Mouse (Mus musculus) limb, embryonic 11.5 days (tissue): ENCODE data around the gene Gm44502. TPM values are rescaled to one million over a fixed set of nuclear protein-coding genes. Genes with fewer than 3 reads are reported as not detected.

Experiments
- ATAC-seq: fragments of 200-750 bp; cut with Nextera tagmentation; 2 replicates; pipeline ENCODE4 v1.8.0; 2017; ENCODE audit warnings: low read depth; ENCODE audit not compliant: insufficient number of reproducible peaks, low FRiP score, low TSS enrichment
- DNase-seq: peaks from one replicate; pipeline ENCODE4 v3.0.0-alpha.2; 2015; ENCODE audit warnings: low spot score
- H3K27ac ChIP-seq: fragments of 300-500 bp; sonication (generic); replicated peaks from 2 replicates; pipeline ENCODE4 v1.5.1; 2014; ENCODE audit warnings: low read depth, mild to moderate bottlenecking, low read length
- H3K27me3 ChIP-seq: fragments of 300-500 bp; sonication (generic); 2 replicates; pipeline ENCODE4 v1.6.1; 2014; ENCODE audit warnings: mild to moderate bottlenecking, low read length, mixed read lengths; ENCODE audit not compliant: control insufficient read depth, insufficient read depth
- H3K36me3 ChIP-seq: fragments of 300-500 bp; sonication (generic); 2 replicates; pipeline ENCODE4 v1.6.1; 2014; ENCODE audit warnings: mild to moderate bottlenecking, low read length, moderate library complexity, mixed read lengths; ENCODE audit not compliant: control insufficient read depth, insufficient read depth
- H3K4me1 ChIP-seq: fragments of 300-500 bp; sonication (generic); 2 replicates; pipeline ENCODE4 v1.6.1; 2014; ENCODE audit warnings: low read length, mixed read lengths; ENCODE audit not compliant: control insufficient read depth, insufficient read depth
- H3K4me2 ChIP-seq: fragments of 300-500 bp; sonication (generic); 2 replicates; pipeline ENCODE4 v1.6.1; 2014; ENCODE audit warnings: low read depth, mild to moderate bottlenecking, moderate library complexity; ENCODE audit not compliant: severe bottlenecking
- H3K4me3 ChIP-seq: fragments of 300-500 bp; sonication (generic); 2 replicates; pipeline ENCODE4 v1.5.1; 2014; ENCODE audit warnings: low read depth, low read length
- H3K9ac ChIP-seq: fragments of 300-500 bp; sonication (generic); 2 replicates; pipeline ENCODE4 v1.6.1; 2014; ENCODE audit warnings: mild to moderate bottlenecking, low read length
- H3K9me3 ChIP-seq: fragments of 300-500 bp; sonication (generic); 2 replicates; pipeline ENCODE4 v1.6.1; 2016; ENCODE audit warnings: low read length; ENCODE audit not compliant: control insufficient read depth
- WGBS: fragments of 180-500 bp; shearing (Covaris S2); extraction: QIAGEN DNeasy Blood & Tissue Kit; methylation state at CpG from one replicate; pipeline ENCODE4 v1.1.7; 2014; 5-methylcytosine and 5-hydroxymethylcytosine counted together
- polyA plus RNA-seq: library from polyadenylated mRNA; unstranded; fragments of >200 nt; fragmentation: Nextera tagmentation; extraction: Ambion mirVana; gene quantifications from 2 replicates; pipeline ENCODE4 v1.2.1, GENCODE M21; 2014

Gm44502 gene
- polyA plus RNA-seq, 1 experiment from 2014 or later: not detected

- peak; percentile 63 for ATAC-seq
- Histone ChIP-seq H3K27ac (peak within 1 kb of the TSS; percentile 91), H3K9ac (peak within 1 kb of the TSS; percentile 66), H3K27me3 (peaks cover 28% of the 10 kb centered on the region), H3K4me3 (peak within 1 kb of the TSS; percentile 57), H3K4me2 (peak within 1 kb of the TSS; percentile 84), H3K9me3 (no peaks in the 10 kb centered on the region), H3K4me1 (peaks cover 15% of the 10 kb centered on the region), H3K36me3 (peaks cover 24% of the 10 kb centered on the region)
- under 1% methylated on average over 42 of the region's 42 CpGs for WGBS
- peak; percentile 99 for DNase-seq
Observed at GRCm38 (mm10) chr15:89373762-89374248, 55.7 kb downstream of the Gm44502 start, which contains the start of gene Sco2. Sco2 (minus strand) TSS chr15:89373846.

GRCm38 (mm10) chr15:89373027-89373761, 56.3 kb downstream of the Gm44502 start:
- Histone ChIP-seq H3K36me3 (peaks cover 28% of the 10 kb centered on the region), H3K9ac (peak overlapping the region; percentile 66), H3K27ac (peak overlapping the region; percentile 91), H3K27me3 (peaks cover 22% of the 10 kb centered on the region), H3K4me3 (peak overlapping the region; percentile 57), H3K4me1 (peaks cover 15% of the 10 kb centered on the region), H3K9me3 (no peaks in the 10 kb centered on the region), H3K4me2 (peak overlapping the region; percentile 84)
- ATAC-seq: peak; percentile 71
- WGBS: 1% methylated on average over 35 of the region's 35 CpGs
- peak; percentile 85 for DNase-seq

DNA sequence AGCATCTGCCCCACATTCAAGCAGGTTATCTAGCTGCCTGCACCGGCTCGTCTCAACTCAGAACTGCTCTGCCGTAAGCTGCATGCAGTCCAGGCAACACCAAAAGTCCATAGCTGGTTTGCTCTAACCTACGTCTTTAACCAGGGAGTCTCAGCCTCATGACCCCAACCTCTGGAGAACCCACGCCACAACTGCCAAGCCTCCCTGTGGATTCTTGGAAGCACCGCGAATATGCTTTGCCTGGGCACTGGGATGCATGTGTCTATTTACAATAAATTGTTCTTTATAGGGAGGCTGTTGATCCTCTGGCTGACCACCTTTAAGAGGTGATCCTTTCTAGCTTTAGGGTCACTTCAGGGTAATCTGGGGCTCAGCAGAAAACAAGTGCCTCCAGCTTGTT, 57.0 kb downstream of the Gm44502 start:
- H3K9me3 ChIP-seq: no peaks in the 10 kb centered on the region
- DNase-seq (no peak), ATAC-seq (no peak)
- H3K4me1 ChIP-seq: peaks cover 14% of the 10 kb centered on the region
- H3K27me3 ChIP-seq: peaks cover 16% of the 10 kb centered on the region
- H3K4me2 ChIP-seq: peak overlapping the region; percentile 84; the same call in 1 of the 2 replicates
- H3K4me3 ChIP-seq: no peak overlapping the region
- WGBS: 81% methylated on average over 7 of the region's 7 CpGs
- peaks cover 35% of the 10 kb centered on the region for H3K36me3 ChIP-seq
- H3K9ac ChIP-seq: no peak overlapping the region
- no peak overlapping the region for H3K27ac ChIP-seq

- Histone ChIP-seq H3K9ac (no peak overlapping the region), H3K27me3 (peaks cover 11% of the 10 kb centered on the region), H3K4me3 (no peak overlapping the region), H3K27ac (no peak overlapping the region), H3K9me3 (no peaks in the 10 kb centered on the region), H3K4me2 (no peak overlapping the region), H3K4me1 (peaks cover 10% of the 10 kb centered on the region), H3K36me3 (peaks cover 35% of the 10 kb centered on the region)
- WGBS: 91% methylated on average over 13 of the region's 13 CpGs
- ATAC-seq (no peak), DNase-seq (no peak)
Observed at GRCm38 (mm10) chr15:89372068-89372467, 57.4 kb downstream of the Gm44502 start.

Other genes starting within 250 kb of the Gm44502 start
- gene Plxnb2, start 248.9 kb downstream of the Gm44502 start, polyA plus RNA-seq: 122 and 125 TPM in 2 replicates
- 19.4 and 19.8 TPM in 2 replicates for gene Dennd6b, start 233.2 kb downstream of the Gm44502 start, polyA plus RNA-seq
- 22.7 and 23.4 TPM in 2 replicates for gene Ppp6r2, start 218.1 kb downstream of the Gm44502 start, polyA plus RNA-seq
- gene Sbf1, start 114.4 kb downstream of the Gm44502 start, polyA plus RNA-seq: 60.2 and 62.8 TPM in 2 replicates
- not detected in 2 replicates for gene Adm2, start 107.0 kb downstream of the Gm44502 start, polyA plus RNA-seq
- not detected in 2 replicates for gene Miox, start 95.3 kb downstream of the Gm44502 start, polyA plus RNA-seq
- gene Lmf2, start 74.0 kb downstream of the Gm44502 start, polyA plus RNA-seq: 31.6 and 32.1 TPM in 2 replicates
- gene Ncaph2, start 74.0 kb downstream of the Gm44502 start, polyA plus RNA-seq: 176 and 180 TPM in 2 replicates
- 4.9 and 6.3 TPM in 2 replicates for gene Sco2, start 55.9 kb downstream of the Gm44502 start, polyA plus RNA-seq
- gene Tymp, start 52.7 kb downstream of the Gm44502 start, polyA plus RNA-seq: 1.9 and 2.2 TPM in 2 replicates
- 0.34 TPM in 1 of 2 replicates, not detected in the other for gene Odf3b, start 50.4 kb downstream of the Gm44502 start, polyA plus RNA-seq
- not detected in 2 replicates for gene Klhdc7b, start 44.8 kb downstream of the Gm44502 start, polyA plus RNA-seq
- gene Syce3, start 19.2 kb downstream of the Gm44502 start, polyA plus RNA-seq: not detected in 2 replicates
- gene Cpt1b, start 3.8 kb downstream of the Gm44502 start, polyA plus RNA-seq: 1.0 and 1.2 TPM in 2 replicates
- gene C730034F03Rik, start 107 bp downstream of the Gm44502 start, polyA plus RNA-seq: 1.7 and 2.0 TPM in 2 replicates
- 48.7 and 50.1 TPM in 2 replicates for gene Chkb, start 212 bp upstream of the Gm44502 start, polyA plus RNA-seq
- gene Mapk8ip2, start 24.2 kb upstream of the Gm44502 start, polyA plus RNA-seq: 1.3 and 1.5 TPM in 2 replicates
- gene Arsa, start 47.7 kb upstream of the Gm44502 start, polyA plus RNA-seq: 7.6 and 8.4 TPM in 2 replicates
- gene Shank3, start 69.9 kb upstream of the Gm44502 start, polyA plus RNA-seq: 1.9 and 2.5 TPM in 2 replicates
- gene Acr, start 138.6 kb upstream of the Gm44502 start, polyA plus RNA-seq: 0.17 TPM in 1 of 2 replicates, not detected in the other
- gene Rabl2, start 162.2 kb upstream of the Gm44502 start, polyA plus RNA-seq: 66.9 and 70.3 TPM in 2 replicates